Mouse (Mus musculus) frontal cortex, postnatal 10 days (tissue): ENCODE measurements around the gene Lhcgr.
"Not testable (repeated sequence)": the region's sequence is repeated elsewhere in the genome, so short reads cannot be mapped to it uniquely, and the experiment has no call there.

ENCODE experiments used
- DNase-seq, 2 experiments: peaks; one replicate each; pipeline ENCODE4 v3.0.0; 2022; ENCODE audit warnings: low spot score in 2 of 2, mixed read lengths in 1 of 2

Lhcgr gene

GRCm38 (mm10) chr17:88791440-88792152, at the start of gene Lhcgr:
Gene Lhcgr (minus strand): TSS chr17:88791990.
- no peak for DNase-seq

DNA sequence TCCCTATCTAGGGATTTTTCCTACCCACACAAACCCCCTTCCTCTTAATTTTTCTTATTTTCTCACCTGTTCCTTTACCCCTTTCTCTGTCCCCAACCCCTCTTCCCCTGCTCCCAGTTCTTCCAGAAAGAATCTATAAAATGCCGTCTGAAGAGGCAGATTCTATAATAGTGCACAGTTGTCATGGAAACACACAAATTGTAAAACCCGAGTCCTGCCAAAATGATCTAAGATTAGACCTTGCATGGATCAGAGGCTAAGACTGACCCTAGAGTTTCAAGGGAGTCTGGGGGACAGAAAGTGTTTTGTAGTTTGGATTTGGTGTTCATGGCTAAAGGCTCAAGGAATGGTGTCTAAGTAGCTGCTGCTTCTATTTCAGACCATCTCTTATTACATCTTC, 25.8 kb upstream of the Lhcgr start:
- peak; percentile 5 to 11 for DNase-seq

GRCm38 (mm10) chr17:88812943-88813342, 21.2 kb upstream of the Lhcgr start:
- not testable (repeated sequence) for DNase-seq

DNA sequence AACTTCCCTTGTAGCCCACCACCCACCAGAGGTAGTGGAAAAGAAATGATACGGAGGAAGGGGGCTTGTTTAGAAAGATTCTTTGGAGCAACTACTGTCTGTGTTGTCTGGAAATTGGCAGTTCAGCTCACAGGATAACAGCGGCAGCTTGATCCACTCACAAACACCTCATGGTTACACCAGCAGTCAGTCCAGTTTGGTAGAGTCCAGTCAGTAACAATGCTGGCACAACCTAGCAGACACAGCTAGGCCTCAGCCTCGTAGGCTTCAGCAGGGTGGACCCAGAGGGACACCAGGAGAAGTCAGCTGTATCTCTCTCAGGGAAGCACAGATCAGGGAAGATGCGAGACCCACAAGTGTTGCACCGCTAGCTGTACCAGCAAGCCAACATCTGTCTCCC, 19.0 kb upstream of the Lhcgr start:
- DNase-seq, result no peak

DNA sequence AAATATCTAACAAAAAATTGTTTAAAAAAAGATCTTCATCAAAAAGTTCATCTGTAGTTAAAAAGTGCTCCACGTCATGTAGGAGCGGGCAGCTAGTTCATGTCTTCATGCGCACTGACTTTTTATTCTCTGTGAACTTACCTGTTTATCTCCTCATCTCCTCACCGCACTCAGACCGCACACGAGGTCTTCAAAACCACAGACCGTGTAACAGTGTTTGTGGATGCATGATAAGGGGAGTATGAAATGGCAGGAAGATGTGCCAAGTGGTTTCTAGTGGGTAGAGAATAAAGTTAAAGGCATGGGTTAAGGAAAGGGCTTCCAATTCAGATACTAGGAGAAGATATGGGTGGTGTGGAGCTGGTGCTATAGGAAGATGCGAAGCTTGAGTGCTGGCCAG, 14.6 kb upstream of the Lhcgr start:
- DNase-seq, result no peak

DNA sequence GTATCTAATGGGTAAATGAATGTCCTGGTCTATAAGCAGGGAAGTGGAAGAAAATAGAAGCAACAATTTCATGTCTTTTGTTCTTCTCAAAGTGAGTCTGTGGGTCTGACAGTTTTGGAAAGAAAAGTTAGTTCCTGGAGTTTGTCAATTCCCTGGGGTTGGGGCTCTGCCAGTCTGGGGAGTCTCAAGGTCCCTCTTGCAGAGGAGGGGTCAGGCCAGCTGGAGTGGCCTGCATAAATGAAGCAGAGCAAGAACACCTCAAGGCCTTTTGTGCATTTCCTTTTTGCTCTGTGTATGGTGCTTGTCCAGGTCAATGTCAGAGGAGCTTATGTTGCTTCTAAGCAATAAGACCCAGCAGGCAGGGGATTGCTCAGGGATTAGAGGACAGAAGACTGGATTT, 11.7 kb upstream of the Lhcgr start:
- DNase-seq, result no peak

GRCm38 (mm10) chr17:88790680-88791079, 1.1 kb downstream of the Lhcgr start:
- no peak for DNase-seq

- no peak for DNase-seq
These were observed 3.4 kb downstream of the Lhcgr start for GRCm38 (mm10) chr17:88788392-88788791.

- no peak for DNase-seq
These were observed 4.9 kb downstream of the Lhcgr start for GRCm38 (mm10) chr17:88786881-88787280.

GRCm38 (mm10) chr17:88786385-88786784, 5.4 kb downstream of the Lhcgr start:
- no peak for DNase-seq

GRCm38 (mm10) chr17:88779148-88779547, 12.6 kb downstream of the Lhcgr start:
- DNase-seq, result no peak

- no peak for DNase-seq
These were observed 17.7 kb downstream of the Lhcgr start for GRCm38 (mm10) chr17:88774103-88774526.

- no peak for DNase-seq
These were observed 21.7 kb downstream of the Lhcgr start for GRCm38 (mm10) chr17:88770081-88770480.

GRCm38 (mm10) chr17:88769283-88769859, 22.4 kb downstream of the Lhcgr start:
- no peak for DNase-seq

DNA sequence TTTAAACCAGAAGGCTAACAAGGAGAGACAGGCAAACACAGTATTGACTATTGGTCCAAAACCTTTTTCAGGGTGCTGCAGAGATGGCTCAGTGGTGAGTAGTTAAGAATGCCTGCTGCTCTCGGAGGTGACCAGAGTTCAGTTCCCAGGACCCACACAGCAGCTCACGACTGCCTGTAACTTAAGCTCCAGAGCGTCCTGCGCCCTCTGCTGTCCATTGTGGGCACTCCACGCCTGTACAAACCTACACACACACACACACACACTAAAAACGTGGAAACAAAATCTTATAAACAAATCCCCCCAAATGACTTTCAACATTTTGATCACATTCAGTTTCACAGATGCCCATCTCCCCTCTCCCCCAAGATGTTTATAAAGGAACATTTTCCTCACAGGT, 24.9 kb downstream of the Lhcgr start:
- no peak for DNase-seq

GRCm38 (mm10) chr17:88764136-88764485, 27.7 kb downstream of the Lhcgr start:
- DNase-seq, result no peak

DNA sequence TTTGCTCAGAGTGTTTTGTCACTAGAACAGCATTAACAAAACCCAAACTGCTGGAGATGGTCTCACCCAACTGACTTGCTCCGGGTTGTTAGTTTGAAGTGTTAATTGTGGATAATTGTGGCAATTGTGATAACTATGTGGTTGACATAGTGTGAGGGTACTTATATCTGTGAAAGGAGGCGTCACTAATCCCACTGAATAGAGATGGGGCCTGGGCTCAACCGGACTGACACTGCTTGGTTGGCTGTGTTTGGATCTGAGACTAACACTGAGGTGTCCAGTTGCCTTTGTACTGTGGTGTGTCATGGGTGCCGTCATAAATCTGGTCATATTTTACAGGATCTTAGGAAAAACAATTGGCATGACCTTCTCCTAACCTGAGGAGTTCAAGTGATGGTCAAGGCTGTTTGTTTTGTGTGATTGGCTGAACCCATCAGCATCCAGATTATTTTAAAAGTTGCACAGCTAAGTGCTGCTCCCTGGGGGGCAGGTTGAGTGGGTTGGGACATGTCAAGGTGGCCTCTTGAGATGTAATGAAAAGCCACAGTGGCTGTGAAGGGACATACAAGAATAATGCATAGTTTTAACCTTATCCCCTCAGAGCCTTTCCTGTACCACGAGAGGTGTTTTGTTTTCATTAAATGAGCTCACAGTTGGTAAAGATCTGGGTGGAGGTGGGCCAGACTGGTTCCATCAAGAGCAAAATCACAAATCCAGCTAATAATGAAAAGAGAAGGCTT, 28.2 kb downstream of the Lhcgr start:
- DNase-seq, result no peak

- DNase-seq, result peak; percentile 58 to 71
These were observed 33.8 kb downstream of the Lhcgr start for GRCm38 (mm10) chr17:88758003-88758437.

DNA sequence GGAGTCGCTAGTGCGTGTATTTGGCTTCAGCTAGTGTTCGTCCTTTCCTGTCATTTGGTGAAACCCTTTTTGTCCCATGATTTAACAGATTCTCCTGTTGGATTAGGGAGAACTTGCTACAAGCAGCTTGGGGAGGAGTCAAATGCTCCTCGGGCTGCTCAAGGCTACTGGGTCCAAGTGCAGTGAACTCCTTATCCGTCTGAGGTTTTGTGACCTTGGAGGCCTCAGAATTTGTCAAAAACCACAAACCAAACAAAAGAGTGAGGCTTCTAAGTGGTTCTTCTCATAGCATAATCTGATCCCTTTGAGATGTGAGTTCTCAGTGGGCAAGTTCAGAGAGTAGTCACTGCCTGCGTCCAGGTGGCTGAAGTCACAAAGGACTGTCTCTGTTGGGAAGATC, 36.0 kb downstream of the Lhcgr start:
- DNase-seq, result no peak

DNA sequence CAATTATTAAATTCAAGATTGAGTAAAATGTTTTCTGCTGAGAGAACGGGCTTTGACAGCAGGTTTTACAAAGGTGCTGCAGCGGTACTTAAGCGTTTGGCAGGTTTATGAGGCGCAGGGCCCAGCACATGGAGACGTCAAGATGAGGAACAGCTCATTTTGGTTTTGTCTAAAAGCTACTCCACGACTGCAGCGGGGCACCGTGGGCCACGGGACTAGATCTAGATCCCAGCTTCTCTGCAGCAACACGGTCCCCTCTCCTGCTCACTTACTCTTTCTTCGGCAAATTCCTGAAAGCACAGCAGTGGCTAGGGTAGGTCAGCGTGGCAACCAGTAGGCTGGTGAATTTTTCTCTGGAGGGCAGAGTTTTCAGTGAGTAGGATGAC, 38.3 kb downstream of the Lhcgr start:
- no peak for DNase-seq

DNA sequence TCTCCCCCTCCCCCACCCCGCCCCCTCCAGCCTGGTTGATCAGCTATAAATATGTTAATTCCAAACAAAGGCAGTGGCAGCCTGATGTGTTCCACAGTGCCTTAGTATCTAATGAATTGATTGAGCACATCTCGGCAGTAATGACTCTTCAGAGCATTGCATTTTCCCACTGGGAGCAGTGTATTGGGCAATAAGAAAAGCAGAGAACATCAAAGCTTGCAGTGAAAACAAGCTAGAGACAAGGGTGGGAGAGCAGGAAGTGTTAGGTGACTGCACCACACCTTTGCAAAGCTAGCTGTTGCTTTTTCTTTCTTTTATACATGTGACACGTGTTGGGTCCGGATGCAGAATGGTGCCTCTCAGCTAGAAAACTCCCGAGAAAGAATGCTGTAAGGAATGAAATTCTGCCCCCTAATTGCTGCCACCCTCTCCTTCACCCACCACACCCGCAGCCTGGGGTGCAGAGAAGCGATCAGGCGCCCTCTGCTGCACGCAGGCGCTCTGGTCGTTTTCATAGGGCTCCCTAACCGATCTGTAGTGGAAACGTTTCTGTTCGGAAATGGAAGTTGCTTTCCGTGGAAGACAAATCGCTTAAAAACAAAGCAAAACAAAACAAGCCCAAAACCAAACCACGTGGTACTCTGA, 38.8 kb downstream of the Lhcgr start:
- DNase-seq, result no peak

- DNase-seq, result no peak
These were observed 42.1 kb downstream of the Lhcgr start for GRCm38 (mm10) chr17:88749646-88750045.
